Mouse (Mus musculus) cortical plate, adult 2 months (tissue): ENCODE measurements around the gene Antxr2. TPM values are rescaled to one million over a fixed set of nuclear protein-coding genes. Genes with fewer than 3 reads are reported as not detected.

Source experiments
- H3K27ac ChIP-seq: fragments of 200-500 bp; 2 replicates; pipeline ENCODE4 v1.5.1; 2012; ENCODE audit warnings: low read length, control low read depth, inconsistent platforms; ENCODE audit not compliant: insufficient read depth
- H3K4me1 ChIP-seq: fragments of 200-500 bp; 2 replicates; pipeline ENCODE4 v1.6.1; 2011; ENCODE audit warnings: low read length; ENCODE audit not compliant: control insufficient read depth, insufficient read depth
- H3K4me3 ChIP-seq: fragments of 200-500 bp; 2 replicates; pipeline ENCODE4 v1.5.1; 2011; ENCODE audit warnings: mild to moderate bottlenecking, low read length, control low read depth; ENCODE audit not compliant: insufficient read depth
- CTCF ChIP-seq: fragments of 200-500 bp; IDR thresholded peaks from 2 replicates; pipeline ENCODE4 v1.5.1; 2011; ENCODE audit warnings: mild to moderate bottlenecking, control low read depth, low read length; ENCODE audit not compliant: insufficient read depth; ENCODE audit errors: extremely low read depth
- POLR2A ChIP-seq: fragments of 200-500 bp; IDR thresholded peaks from 2 replicates; pipeline ENCODE4 v1.6.1; 2011; ENCODE audit warnings: mild to moderate bottlenecking, low read length, control low read depth; ENCODE audit not compliant: insufficient read depth; ENCODE audit errors: extremely low read depth
- polyA plus RNA-seq: library from polyadenylated mRNA; depleted of rRNA; stranded (reverse); fragments of >200 nt; gene quantifications from 2 replicates; pipeline ENCODE4 v1.2.3, GENCODE M21; 2012

The Antxr2 gene
- polyA plus RNA-seq, 1 experiment: 0.63 TPM

GRCm38 (mm10) chr5:97964444-97964843 is 66.4 kb downstream of the Antxr2 start:
- no peak overlapping the region for H3K27ac ChIP-seq
- TF ChIP-seq CTCF: no peak
- TF ChIP-seq POLR2A: no peak
- H3K4me1 ChIP-seq: no peaks in the 10 kb centered on the region
- H3K4me3 ChIP-seq: no peak overlapping the region

- no peaks in the 10 kb centered on the region for H3K4me1 ChIP-seq
- H3K4me3 ChIP-seq: no peak overlapping the region
- no peak overlapping the region for H3K27ac ChIP-seq
- TF ChIP-seq POLR2A (no peak), CTCF (no peak)
Measured at GRCm38 (mm10) chr5:97962512-97962911, 68.3 kb downstream of the Antxr2 start.

GRCm38 (mm10) chr5:97961786-97962185 is 69.1 kb downstream of the Antxr2 start:
- H3K27ac ChIP-seq: no peak overlapping the region
- no peak overlapping the region for H3K4me3 ChIP-seq
- no peak for TF ChIP-seq POLR2A
- no peak for TF ChIP-seq CTCF
- no peaks in the 10 kb centered on the region for H3K4me1 ChIP-seq

DNA sequence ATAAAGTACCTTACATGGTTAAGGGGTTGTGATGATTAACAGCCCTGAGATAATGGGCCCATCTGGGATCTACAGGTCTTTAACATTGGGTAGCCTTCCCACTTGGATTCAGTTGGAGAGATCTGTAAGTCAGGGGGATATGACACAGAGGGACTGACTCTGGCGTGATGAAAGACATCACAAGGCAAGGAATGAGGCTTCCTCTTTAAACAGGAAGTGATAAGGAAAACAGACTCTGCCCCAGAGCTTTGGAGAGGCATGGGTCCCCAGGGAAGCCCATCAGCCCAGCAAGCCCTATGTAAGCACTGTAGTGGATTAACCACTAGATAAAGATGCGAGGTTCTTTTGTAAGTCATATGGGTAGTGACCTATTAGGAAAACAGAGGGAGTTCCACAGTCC is 71.2 kb downstream of the Antxr2 start:
- Histone ChIP-seq H3K4me1 (no peaks in the 10 kb centered on the region), H3K4me3 (no peak overlapping the region), H3K27ac (no peak overlapping the region)
- TF ChIP-seq CTCF (no peak), POLR2A (no peak)

- H3K4me1 ChIP-seq: no peaks in the 10 kb centered on the region
- H3K27ac ChIP-seq: no peak overlapping the region
- TF ChIP-seq POLR2A: no peak
- TF ChIP-seq CTCF: no peak
- no peak overlapping the region for H3K4me3 ChIP-seq
Measured at GRCm38 (mm10) chr5:97959010-97959409, 71.8 kb downstream of the Antxr2 start.

DNA sequence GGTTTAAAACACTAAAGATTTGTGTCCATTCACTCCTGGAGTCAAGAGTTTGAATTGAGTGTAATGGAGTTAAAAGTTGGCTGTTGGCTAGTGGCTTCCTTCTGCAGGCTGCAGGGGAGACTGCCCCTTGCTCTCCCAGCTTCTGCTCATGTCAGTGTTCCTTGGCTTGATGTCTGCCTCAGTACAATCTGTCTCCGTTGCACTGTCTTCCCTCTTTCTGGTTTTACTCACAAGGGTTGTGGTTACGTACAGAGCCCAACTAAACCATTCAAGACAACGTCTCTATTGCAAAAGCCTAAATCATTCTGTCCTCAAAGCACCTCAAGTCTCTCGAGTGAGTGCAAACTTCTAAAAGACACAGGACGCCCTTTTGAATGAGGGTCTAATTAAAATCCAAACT is 73.3 kb downstream of the Antxr2 start:
- H3K4me3 ChIP-seq: no peak overlapping the region

DNA sequence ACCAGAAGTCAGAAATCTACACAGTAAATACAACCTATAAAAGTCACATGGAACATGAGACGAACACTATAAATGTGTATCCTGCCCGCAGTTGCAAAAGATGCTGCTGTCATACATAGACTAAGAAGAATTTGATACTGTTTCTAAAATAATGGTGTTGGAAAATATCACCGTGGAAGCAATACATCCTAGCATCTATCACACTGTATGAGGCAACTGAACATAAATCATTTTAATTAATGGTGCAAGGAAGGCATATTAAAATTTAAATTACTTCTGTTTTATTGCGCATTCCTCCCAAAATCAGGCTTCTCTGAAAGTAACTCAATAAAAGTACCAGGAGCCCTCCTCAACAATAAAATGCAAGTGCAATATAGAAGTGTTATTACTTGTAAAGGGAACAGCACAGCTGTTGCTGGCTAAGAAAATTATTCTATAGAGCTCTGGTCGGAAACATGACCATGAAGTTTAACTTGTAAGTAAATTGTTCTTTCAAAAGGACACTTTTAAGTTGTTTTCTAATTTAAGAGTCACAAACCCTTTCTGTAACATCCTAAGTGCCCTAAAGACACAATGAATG is 76.6 kb downstream of the Antxr2 start:
- TF ChIP-seq POLR2A: no peak
- no peak for TF ChIP-seq CTCF
- H3K27ac ChIP-seq: no peak overlapping the region
- no peak overlapping the region for H3K4me3 ChIP-seq
- H3K4me1 ChIP-seq: no peaks in the 10 kb centered on the region

More for the DNA sequence above, 73.3 kb downstream of the Antxr2 start:
- Histone ChIP-seq H3K27ac (no peak overlapping the region), H3K4me1 (no peaks in the 10 kb centered on the region)
- TF ChIP-seq CTCF (no peak), POLR2A (no peak)

DNA sequence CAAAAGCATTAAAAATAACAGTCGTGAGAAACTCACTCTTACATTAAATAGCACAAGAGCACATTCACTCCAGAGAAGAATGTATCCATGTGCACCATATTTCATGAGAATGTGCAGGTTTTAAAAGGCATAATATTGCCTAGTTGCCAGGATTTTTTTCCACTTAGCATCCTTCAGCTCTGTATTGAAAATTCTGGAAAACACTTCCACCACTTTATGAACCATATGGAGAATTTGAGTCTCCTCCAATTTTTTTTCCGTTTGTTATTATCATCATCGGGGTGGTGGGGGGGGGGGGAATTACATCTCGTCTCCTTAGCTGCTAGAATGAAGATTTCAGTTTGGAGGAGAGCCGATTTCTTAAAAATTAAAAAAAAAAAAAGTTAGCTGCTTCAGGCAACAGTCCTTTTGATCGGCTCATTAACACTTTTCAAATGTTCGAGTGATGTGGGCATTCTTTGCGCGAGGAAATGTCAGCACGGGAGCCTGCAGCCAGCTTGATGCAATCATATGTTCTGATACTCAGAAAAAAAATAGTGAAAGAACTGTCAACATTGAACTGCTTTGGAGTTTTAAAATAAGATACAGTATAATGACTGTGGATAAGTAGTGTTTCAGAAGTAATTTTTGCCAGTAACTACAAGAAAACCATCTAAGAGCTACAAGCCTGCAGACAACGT is 77.5 kb downstream of the Antxr2 start:
- Histone ChIP-seq H3K4me1 (no peaks in the 10 kb centered on the region), H3K4me3 (no peak overlapping the region), H3K27ac (no peak overlapping the region)
- TF ChIP-seq CTCF (no peak), POLR2A (no peak)

DNA sequence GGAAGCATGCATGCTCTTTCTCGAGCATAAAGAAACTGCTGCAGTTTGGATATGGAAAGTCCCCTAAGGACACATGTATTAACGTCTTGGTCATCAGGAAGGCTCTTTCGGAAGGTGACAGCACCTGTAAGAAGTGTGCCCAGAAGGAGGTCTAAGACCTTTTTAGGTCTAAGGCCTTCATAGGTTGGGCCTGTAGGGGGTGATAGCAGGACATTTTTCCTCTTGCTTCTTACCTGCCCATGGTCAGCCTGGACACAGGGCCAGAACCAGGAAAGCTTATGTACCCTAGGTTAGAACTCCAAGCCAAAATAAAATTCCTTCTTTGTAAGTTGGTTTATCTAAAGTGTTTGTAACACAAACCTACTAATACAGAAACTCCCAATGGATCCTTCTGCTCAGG is 83.6 kb downstream of the Antxr2 start:
- no peak overlapping the region for H3K27ac ChIP-seq
- TF ChIP-seq POLR2A (no peak), CTCF (no peak)
- no peaks in the 10 kb centered on the region for H3K4me1 ChIP-seq
- H3K4me3 ChIP-seq: no peak overlapping the region

DNA sequence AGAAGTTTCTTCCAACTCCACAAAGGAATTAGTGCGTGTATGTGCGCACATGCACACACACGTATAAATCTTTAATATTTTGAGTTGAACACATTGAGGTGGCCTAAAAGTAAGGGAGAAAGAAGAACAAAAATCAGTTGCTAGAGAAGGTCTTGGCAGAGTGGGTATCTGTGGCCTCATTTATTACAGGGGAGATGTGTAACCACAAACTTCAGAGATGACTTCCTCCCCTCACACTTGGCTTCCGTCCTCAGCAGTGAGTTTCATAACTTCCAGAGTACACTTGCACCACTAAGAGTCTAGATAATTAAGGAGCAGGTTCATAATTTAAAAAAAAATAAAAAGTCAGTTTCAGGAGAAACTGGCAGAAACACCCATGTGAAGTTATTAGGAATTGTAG is 84.6 kb downstream of the Antxr2 start:
- no peak for TF ChIP-seq POLR2A
- TF ChIP-seq CTCF: no peak
- Histone ChIP-seq H3K4me3 (no peak overlapping the region), H3K27ac (no peak overlapping the region), H3K4me1 (no peaks in the 10 kb centered on the region)
